Mouse (Mus musculus) retina, postnatal 1 day (tissue): Measurements from ENCODE around the gene Chit1.

Experiments used
- DNase-seq: peaks from one replicate; pipeline ENCODE4 v3.0.0-alpha.2; 2012

The Chit1 gene

DNA sequence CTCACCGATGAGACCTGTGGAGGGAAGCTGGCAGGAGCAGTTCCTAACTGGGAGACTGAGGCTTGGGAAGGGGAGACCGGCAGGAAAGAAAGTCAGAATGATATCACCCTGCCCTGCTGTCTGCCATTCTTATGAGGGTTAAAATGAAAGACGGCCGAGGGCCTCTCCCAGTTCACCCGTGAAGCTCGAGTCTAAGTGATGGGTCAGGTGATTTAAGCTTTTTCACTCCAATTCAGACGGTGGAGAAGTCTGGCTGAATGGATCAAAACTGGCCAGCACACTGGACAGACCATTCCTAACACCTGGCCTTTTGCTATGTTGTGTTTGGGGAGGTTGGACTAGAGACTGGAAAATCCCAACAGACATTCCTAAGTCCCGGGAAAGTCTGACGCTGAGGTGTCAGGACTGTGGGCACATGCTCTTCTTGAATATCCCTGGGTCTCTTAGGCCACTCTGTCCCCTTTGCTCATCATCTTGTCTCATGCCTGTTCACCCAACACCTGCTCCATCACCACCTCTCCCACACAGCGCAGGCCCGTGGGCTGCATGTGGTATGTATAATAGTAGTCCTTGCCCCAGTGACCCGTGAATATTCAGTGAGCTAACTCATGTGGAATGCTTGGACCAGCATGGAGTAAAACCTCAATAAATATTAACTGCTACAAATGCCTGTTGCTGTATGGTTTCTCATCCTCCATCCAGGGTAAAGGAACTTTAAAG is 11.4 kb upstream of the Chit1 start:
- DNase-seq, result no peak

DNA sequence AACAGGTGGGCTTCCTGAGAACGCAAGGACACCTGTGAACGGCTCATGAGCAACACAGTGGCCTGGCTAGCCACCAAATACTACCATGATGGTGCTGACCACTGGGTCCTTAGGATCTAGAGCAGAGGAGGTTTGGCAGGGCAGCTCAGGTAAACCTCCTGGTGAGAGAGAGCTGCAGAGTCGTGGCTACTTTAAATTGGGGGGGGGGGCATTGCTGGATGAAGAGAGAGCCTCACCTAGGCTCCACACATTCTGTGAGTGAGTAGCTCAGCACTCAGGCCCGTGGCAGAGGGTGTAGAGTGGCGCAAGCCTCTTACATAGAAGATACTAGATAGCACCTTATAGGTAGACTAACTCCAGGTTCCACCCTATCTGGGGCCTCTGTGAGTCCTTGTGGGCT is 10.6 kb upstream of the Chit1 start:
- DNase-seq, result no peak

DNA sequence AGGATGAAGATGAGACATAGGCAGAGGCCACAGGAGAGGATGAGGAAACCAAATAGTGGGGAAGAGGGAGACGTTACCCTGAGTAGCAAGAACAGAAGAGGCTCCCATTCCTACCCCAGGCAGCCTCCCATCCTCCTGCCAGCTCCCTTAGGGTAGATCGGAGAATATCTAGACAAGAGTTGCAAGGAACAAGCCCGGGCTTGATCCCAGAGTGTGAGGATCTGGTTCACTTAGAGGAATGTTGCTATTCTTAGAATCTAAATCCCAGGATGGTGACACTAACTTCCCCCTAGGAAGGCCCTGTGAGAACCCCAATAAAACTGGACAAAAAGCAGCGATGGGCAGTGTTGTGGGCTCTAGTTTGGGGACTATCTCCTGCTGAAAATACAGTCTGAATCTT is 10.1 kb upstream of the Chit1 start:
- DNase-seq, result no peak

DNA sequence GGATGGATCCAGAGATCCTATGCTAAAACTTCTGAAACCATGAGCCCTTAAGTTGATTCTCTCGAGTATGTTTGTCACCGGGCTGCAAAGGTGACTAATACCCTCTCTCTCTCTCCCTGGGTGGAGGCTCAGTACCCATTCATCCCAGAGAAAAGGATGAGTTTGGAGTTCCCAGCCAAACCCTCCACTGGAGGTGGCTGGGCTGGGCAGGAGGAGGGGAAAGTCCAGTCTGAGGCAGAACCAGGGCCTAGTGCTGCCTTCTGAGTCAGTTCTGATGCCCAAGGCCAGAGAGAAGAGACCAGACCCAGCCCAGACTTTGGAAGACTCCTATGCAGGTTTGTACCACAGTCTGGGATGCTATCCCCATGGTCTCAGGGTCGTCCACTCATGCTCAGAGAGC is 9.4 kb upstream of the Chit1 start:
- no peak for DNase-seq

- DNase-seq, result peak; percentile 59
These were observed 7.2 kb upstream of the Chit1 start for GRCm38 (mm10) chr1:134103861-134104260.

DNA sequence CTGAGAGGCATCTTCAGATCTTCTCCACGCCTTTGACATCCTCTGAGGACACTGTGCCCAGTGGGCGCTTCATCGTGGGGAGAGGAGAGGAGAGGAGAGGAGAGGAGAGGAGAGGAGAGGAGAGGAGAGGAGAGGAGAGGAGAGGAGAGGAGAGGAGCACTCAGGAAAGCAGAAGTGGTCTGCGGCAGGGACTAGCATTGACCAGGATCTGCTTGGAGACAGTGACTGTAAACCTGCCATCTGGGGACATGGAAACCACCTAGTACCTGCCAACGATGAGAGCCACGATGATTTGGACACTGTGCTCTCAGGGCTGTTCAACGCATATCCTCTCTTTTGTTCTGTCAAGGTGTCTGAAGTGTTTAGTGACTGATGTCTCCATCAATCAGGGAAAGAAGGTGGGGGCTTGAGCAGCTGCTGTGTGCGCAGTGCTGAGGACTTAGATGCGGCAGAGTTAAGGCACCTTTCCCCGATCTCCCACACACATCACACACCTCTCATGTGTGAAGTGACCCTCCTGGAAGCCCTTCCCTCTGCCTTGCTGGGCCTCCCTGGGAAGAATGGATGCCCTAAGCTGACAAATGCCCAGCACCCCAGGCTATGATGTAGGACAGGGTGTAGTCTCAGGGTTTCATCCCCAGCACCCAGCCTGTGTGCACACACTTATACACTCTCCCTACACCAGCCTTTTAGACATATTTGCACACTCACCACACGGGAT is 5.8 kb upstream of the Chit1 start:
- no peak for DNase-seq

- no peak for DNase-seq
These were observed 5.1 kb upstream of the Chit1 start for GRCm38 (mm10) chr1:134105764-134106430.

DNA sequence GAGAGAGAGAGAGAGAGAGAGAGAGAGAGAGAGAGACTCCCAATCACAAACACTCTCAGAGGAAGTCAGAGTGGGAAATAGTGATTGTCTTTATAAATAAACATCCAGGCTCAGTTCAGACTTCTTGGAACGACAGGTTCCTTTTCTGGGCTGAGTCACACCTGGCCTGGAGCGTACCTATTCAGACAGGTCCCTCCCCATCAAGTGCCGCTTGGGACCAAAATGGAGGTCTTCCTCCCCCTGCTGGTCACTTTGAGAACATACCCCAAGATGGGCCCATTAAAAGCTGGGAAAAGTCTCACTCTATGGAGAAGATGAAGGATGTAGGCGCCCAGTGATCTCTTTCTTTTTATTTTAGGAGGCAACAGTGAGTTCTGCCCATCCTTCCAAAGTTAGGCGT is 4.3 kb upstream of the Chit1 start:
- peak; percentile 79 for DNase-seq

DNA sequence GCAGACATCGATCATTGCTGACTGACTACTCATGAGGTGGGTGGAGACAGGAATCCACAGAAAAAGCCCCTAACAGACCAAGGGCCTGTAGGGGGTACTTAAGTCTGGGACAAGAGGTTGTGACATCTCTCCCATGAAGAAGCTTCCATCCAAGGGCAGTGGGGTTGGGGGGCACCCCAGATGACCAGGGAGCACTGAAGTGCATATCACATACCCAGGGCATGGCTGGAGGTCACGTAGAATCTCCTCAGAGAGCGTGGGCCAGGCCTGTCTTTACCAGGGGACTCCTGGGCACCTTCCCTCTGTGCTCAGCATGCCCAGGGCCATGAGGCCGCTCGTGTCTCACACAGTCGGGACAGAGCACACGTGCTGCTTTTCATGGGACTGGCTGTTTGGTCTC is 3.3 kb upstream of the Chit1 start:
- DNase-seq, result no peak

GRCm38 (mm10) chr1:134110015-134110414 is 1.0 kb upstream of the Chit1 start:
- peak; percentile 43 for DNase-seq

DNA sequence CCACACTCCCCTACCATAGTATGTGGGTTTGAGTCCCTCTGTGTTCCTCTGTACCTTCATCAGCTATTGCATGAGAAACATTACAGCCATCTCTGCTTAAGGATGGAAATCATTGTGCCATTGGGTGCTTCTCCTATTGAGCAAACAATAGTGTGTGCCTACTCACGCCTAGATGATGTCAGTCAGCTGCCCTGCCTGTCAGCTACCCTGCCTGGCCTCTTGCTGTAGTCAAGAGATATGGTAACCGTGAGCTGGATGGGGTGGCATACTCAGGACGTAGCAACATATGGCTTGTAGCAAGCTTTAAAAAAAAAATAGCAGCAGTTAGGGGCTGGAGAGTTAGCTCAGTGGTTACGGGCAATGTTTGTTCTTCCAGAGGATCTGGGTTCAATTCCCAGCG is 593 bp upstream of the Chit1 start:
- no peak for DNase-seq

- no peak for DNase-seq
These were observed 2.5 kb downstream of the Chit1 start for GRCm38 (mm10) chr1:134113560-134113959.

GRCm38 (mm10) chr1:134114018-134114417 is 3.0 kb downstream of the Chit1 start:
- DNase-seq, result no peak

DNA sequence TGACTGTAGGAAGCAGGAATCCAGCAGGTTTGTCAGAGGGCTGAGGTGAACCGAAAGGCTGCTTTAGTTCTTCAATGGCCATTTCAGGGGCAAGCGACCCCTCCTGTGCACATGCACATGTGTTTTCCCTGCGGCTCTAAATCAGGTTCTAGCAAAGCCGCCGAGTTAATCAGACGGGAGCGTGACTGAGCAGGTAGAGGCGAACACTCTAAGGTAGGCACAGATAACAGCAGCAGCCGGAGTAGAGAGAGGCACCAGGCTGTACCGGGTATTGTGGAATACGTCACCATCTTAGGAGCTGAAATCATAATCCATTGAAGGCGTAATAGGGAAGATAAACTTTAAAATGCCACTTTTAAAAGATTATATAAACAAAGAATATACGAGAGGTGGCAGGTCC is 3.7 kb downstream of the Chit1 start:
- DNase-seq, result peak; percentile 0

DNA sequence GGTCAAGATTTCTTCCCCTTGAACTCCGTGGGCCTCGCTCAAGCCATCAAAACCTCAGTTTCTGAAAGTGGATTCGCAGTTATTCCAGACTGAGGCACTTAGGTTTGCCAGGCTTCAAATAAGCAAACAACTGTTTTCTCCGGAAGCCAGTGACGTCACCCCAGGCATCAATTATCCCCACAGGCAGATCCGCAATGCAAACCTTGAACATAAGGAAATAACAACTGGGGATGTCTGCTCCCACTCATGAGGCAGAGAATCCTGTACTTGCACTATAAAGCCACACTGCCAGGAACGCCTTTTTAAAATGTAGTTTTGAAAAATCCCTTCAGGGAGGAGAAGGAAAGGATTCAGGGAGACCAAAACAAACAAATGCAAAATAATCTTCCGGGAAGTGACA is 4.4 kb downstream of the Chit1 start:
- peak; percentile 27 for DNase-seq

- DNase-seq, result no peak
These were observed 6.1 kb downstream of the Chit1 start for GRCm38 (mm10) chr1:134117110-134117509.

DNA sequence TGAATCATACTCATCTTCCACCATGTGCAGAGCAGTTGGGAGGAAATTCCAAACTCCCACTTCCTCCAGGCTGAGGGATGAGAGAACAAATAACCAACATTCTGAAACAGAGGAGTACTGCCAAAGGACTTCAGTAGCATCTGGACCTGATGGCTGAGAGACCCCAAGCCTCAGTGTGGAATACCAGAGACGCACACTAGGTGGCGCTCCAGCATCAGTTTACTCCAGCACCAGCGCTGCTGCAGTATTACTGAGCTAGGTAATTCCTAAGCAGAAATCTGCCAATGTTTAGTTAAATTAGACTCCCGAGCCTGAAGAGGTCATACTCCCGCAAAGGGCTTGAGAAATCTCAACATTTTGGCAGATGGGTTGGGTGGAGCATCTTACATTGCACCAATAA is 9.1 kb downstream of the Chit1 start:
- DNase-seq, result peak; percentile 86

DNA sequence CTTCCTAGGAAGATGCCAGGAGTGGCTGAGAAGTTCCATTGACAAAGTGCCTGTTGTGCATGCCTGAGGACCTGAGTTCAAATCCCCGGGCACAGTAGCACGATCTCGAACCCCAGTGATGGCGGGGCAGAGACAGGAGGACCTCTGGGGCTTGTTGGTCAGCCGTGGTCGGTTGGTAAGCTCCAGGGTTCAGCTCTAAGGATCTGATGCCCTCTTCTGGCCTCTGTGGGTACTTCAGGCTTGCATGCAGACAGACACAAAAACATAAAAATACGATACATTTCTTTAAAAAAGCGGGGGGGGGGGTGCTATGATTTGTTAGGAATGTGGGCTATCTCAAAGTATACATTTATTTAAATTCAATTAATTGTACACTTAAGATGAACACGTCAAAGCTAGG is 11.2 kb downstream of the Chit1 start:
- peak; percentile 69 for DNase-seq

DNA sequence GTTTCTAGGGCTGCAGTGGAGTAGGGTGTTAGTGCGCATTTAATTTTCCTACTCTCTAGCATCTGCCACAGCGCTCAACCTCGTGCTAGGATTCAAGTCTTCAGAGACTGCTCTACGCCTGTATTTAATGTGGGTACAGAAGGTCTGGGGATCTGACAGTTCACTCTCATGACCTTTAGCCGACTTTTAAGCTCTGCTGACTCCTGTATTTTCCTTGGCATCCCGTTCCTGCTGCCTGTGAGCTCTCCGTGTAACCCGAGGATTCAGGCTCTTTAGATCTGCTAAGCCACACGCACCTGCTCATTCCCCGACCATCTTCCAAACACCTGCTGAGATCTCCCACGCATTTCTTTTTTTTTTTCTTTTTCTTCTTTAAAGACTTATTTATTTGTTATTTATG is 22.3 kb downstream of the Chit1 start:
- no peak for DNase-seq

- DNase-seq, result no peak
These were observed 25.3 kb downstream of the Chit1 start for GRCm38 (mm10) chr1:134136351-134136750.

DNA sequence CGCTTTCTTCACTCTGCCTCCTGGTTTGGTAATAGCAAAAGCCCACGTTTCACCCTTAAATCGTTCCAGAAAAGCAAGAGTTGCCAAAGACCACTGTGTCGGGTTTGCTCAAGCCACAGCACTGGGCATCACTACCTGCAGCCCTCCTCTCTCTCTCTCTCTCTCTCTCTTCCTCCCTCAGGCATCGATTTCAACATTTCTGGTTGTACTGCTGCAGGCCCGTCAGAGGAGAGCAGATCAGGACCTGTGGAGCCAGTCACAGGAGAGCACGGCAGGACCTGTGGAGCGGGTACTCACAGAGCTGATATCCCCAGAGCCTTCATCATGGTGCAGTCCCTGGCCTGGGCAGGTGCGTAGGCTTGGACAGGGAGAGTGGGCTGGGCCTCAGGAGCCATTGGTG is 27.4 kb downstream of the Chit1 start:
- DNase-seq, result no peak

- no peak for DNase-seq
These were observed 31.3 kb downstream of the Chit1 start for GRCm38 (mm10) chr1:134142363-134142794.

GRCm38 (mm10) chr1:134146066-134146465 is 35.0 kb downstream of the Chit1 start:
- DNase-seq, result no peak

DNA sequence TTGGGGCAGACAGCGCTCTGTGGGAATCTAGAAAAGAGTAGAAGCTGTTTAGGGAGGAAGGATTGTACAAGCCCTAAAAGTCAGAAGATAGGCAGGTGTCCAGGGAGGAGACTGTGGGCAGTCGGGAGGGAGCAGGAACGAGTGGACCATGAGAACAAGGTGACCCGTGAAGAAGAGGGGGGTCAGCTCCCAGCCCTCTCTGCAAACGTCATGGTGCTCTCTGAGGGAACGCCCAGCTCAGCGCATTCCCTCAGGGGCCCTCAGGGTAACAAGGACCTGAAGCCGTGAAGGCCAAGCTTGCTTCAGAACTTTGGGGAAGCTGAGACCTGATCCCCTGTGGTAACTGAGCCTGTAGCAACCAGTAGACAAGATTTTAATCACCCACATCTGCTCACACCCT is 39.0 kb downstream of the Chit1 start:
- DNase-seq, result no peak
